Mouse (Mus musculus) mouse trophoblast stem cell (cell line): ENCODE results near the gene Mdfi.

Experiments used
- in situ Hi-C, 2 experiments: fragments of 300-500 bp; cut with MseI, MboI; formaldehyde crosslinking; loops; 2 replicates in 1 of 2; 3 replicates in 1 of 2; pipeline ENCODE4 v1.15.1; 2025

The Mdfi gene

DNA sequence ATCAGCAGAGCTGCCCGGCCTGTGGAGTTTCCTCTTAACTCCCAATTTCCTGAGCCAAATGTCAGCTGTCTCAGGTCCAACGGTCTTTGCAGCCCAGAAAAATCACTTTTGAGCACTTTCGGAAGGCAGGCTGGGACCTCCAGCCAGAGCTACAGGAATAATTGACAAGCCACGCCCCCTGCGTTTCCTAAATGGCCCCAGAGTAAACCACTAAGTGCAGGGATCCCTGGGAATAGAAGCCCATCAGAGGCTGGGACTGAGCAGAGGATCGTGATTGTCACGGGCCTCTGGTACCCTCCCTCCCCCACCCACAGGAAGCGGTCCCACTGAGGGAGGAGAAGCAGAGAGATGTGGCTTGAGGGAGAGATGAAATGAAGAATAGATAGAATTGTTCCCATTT, 31.7 kb downstream of the Mdfi start:
- in situ Hi-C loops: no loop called here

DNA sequence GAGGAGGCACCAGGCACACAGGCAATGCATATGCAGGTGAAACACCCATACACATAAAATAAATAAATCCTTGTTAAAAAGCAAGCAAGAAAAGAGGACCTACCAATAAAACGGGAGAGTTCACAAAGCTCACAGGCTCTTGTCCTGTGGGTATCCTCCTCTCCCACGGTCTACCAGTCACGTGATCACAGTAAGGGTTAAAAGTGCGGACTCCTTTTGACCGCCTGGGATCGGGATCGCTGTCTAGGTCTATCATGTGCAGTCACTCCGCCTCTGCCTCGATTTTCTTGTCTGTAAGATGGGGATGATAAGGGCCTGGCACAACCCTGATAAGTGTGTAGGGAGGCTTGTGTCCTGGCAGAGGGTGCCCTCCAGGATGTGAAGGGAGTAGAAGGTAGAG, 37.1 kb downstream of the Mdfi start:
- in situ Hi-C loops: no loop called here

DNA sequence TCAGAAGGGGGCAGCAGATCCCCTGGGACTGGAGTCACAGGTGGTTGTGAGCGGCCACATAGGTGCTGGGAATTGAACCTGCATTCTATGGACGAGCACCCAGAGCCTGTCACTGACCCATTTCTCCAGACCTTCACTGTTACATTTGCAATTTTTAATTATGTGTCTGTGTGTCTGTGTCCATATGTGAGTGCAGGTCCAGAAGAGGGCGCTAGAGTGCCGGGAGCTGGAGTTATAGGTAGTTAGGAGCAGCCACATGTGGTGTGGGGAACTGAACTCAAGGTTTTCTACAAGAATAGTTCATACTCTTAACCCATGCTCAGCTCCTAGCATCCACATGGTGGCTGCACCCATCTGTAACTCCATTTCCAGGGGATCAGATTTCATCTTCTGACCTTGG, 37.5 kb downstream of the Mdfi start:
- in situ Hi-C loops: no loop called here

DNA sequence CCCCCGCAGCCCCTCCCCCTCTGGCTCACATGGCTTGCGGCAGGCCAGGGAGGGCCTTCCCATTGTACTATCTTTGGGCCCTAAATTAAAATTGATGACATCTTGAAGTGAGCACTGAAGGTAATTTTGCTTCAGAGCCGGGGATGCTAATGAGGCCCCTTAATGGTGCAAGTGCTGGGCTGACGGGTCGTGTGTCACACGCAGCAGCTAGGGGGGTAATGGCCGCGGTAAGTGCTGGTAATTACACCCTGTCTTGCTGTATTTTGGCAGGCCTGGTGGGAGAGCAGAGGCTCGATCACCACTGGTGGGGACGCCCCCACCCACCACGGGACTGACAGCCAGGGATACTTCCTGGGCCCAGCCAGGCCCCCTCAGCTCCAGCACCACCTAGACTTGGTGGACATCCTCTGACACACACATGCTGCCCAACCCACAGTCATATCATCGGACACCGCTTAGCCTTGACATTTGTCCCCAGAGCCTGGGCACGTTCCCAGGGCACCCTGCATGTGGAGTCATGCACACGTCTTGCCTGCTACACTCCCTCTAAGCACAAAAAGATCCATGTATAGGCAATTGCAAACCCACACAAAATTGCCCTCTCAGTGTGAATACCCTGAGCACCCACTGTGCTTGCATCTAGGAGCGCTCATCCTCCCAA, 38.2 kb downstream of the Mdfi start:
- in situ Hi-C loops: no loop called here

DNA sequence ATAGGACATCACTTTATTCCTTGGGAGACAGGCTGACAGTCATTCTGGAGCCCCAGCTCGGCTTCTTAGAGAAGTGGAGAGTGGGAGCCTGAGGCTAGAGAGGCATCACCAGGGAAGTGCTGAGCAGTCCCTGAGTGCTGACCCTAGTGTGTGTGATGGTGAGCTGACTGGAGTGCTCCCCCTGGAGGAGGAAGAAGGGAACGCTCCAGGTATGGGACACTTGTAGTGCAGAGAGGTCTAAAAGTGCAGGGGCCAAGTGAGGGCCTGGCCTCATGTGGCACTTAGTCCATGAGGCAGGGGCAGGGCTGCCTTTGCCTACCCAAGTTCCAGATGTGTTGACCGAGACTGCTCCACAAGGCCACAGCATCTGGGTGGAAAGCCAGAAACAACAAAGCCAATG, 39.0 kb downstream of the Mdfi start:
- in situ Hi-C loops: no loop called here

DNA sequence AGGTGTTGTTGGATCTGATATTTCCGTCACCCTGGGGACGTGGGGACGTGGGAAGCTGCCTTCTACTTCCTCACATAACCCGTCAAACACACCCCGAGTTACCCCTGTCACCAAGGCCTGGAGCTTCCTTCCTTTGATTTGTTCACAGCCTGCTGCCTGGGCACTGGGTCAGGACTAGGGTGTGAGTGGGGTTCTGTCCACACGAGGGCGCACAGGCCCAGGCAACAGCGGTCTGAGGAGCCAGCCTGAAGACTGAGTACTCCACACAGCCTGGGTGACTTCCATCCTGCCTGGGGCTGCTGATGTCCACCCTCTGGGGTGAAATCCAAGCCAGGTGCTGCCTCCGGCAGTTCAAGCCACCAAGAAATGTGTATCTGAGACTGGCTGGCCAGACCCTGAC, 41.1 kb downstream of the Mdfi start:
- in situ Hi-C loops: loop anchor here (5.0 kb wide), 2 partner anchors 51 to 69 kb away; no protein-coding TSS in a partner anchor

DNA sequence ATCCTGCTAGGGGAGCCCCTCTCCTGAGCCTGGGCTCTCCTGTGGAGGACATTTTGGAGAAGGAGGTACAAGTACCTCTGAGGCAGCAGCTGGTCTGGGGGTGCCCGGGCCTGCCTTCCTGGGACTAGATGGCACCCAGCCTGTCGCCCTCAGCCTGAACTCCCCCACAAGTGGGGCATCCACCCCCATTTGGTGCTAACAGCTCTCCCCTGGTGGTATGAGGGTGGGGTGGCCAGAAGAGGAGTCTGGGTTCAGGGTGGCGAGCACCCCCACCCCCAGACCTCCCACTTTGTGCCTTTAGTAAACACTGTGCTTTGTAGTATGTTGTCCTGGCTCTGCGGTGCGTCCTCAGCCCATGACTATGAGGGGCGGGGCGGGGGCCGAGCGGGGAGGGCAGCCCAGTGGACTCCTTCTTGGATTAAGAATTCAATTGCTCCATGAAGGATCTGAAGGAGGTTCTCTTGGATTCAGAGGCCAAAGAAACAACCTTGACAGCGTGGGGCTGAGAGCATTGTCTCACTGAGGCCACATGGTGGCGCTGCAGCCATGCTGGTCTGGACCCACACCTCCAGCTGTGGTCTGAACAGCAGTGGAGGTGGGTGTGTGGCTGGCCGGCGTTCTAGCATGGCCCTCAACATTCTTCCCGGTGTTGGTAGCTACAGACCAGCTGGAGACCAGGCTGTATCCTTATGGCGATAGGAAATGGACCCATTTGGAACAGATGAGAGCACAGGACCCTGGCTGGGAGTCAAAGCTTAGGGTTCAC, 42.2 kb downstream of the Mdfi start:
- in situ Hi-C loops: loop anchor here (5.0 kb wide), 2 partner anchors 50 to 70 kb away; no protein-coding TSS in a partner anchor

DNA sequence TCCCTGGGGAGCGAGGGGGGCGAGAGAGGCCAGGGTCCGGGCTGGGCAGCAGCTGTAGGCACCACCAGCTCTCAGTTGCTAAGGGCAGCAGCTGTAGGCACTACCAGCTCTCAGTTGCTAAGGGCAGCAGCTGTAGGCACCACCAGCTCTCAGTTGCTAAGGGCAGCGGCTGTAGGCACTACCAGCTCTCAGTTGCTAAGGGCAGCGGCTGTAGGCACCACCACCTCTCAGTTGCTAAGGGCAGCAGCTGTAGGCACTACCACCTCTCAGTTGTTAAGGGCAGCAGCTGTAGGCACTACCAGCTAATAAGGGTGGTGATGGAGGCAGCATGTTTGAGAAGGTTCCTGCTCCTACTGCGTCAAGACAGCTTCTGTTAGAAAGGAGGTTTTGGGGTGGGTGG, 45.5 kb downstream of the Mdfi start:
- in situ Hi-C loops: no loop called here

DNA sequence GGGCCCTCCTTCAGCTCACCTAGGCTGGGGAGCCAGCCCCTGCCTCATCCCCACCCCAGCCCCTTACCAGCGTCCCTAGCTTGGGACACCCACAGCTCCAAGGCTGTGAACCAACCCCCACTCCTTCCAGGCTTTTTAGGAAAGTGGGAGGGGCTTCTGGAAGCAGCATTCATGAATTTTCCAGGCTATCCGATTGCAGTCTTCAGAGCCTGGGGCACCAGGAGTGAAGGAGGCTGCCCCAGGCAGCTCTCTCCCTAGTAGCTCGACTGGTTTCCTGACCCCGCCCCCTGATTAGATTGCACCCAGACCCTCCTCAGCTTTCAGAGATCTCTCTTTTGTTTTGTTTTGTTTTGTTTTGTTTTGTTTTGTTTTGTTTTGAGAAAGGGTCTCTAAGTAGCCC, 46.2 kb downstream of the Mdfi start:
- in situ Hi-C loops: no loop called here

DNA sequence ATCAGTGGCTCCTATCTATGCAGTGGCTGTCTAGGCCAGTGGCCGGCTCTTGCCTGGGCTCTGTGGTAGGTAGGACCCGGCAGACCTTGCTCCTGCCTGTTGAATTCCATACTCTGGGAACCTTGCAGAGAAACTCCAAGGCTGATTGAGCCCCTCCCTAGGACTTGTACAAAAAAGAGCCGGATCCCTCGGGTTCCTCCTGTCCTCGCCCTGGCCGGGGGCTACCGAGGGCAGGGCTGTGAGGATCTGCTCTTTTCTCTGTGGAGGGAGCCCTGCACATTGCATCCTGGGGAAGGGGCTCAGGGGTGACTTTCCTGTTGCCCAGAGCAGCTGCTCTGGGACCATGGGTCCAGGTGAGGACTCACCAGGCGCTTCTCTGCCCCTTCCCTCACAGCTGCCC, 46.9 kb downstream of the Mdfi start:
- in situ Hi-C loops: no loop called here

DNA sequence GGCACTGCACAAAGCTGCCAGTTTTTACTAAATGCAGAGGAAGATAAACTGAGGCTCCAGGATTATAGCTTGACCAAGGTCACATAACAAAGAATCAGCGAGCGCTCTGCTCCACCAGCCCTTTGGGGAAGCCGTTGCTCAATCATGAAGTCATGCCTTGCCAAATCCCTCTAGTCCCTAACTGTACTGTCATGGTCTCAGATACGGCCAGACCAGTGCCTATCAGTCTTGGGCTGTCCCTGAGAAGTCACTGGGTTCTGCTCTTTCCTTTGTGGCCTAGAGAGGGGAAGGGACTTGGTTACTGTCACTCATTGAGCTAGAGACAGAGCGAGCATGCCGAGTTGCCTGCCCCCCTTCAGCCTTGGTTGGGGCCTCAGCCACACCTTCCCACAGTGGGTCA, 50.1 kb downstream of the Mdfi start:
- in situ Hi-C loops: no loop called here

DNA sequence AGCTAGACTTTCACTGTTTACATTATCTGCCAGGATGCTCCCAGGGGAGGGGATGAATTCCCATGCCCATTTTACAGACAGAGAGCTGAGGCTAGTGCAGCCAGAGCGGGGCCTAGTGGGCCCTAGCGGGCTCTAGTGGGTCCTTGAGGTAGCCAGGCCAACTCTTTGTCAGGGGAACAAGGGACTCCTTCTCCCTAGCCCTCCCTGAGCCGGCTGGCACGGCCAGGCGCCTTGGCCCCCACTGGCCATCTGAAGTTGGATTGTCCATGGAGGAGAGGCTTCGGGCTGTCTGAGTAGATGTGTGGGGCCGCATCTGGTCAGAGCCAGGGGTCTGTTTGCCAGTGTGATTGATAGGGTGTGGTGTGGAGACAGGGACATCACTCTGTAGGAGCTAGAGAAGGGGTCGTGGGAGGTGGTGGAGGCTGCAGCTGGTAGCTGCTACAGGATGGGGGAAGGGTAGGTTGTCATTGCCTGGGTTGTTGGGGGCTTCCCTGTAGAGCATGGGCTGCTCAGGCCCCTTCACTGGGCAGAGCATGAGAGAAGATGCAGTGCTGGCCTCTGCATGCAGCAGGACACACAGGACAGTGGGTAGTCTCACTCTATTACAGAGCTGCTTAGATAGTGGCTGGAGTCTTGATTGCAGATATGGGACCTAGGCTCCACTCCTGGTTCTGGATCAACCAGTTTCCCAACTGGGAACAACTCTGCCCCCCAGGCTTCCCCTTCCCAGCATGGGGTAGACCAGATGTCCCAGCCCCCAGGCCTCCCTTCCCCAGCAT, 50.9 kb downstream of the Mdfi start:
- in situ Hi-C loops: no loop called here

DNA sequence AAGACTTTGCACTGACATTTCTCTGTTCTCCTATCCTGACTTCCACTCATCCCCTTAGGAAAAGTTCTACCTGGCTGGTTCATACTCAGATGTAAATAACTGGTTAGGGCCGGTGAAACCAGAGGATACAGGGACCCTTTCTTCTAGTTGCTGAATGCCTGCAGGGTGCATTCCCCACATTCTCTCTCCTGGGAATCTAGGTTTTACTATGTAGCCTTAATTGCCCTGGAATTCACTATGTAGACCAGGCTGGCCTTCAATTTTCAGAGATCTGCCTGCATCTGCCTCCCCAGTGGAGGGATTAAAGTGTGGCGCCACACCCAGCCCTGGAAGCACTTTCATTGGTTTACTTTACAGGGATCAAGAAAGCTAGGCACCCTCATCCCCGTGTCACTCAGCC, 52.0 kb downstream of the Mdfi start:
- in situ Hi-C loops: no loop called here

DNA sequence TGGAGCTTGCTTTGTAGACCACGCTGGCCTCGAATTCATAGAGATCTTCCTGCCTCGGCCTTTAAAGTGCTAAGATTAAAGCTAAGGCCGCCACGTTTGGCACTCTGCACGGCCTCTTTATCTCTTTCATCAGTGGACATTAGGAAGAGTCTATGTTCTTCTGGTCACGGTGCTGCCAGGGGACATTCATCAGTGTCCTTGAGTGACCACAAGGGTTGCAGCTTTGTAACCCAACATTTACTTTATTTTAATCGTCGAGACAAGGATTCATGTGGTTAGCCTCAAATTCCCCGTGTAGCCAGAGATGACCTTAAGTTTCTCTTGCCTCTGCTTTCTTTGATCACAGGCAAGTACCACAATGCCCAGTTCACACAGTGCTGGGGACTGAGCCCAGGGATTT, 54.0 kb downstream of the Mdfi start:
- in situ Hi-C loops: no loop called here

DNA sequence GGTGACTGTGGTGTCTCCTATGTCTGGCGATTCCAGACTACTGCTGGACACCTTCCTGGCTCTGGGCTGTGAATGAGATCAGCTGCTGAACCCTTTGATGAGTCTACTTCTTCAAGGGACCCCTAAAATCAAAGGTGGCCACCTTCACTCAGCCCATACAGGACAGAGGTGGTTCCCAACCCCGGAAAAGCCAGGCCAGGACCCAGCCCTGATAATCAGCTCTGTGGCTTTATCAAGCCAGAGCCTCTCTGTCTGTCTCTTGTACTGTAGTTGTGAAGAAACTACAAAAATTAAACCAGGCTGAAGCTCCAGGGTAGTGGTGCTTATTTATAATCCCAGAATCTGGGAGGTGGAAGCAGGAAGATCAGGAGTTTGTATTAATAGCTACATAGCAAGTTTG, 57.4 kb downstream of the Mdfi start:
- in situ Hi-C loops: no loop called here

DNA sequence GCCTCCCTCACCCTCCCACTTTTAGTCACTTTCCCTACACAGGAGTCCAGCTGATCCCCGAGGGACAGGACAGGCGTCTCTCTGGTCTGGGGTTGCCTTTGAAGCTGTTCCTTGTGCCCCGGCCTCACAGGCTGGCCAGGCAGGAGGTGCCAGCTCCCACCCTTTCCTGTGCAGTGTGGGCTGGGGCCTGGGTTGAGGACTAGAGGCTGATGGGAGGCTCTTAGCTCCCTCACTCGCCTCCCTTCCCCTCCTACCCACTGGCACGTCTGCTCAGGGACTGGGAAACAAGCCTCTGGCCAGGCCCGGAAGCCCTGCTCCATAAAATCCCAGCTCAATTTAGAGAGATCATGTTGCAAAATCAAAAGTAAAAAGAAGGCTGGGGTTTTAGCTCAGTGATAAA, 60.9 kb downstream of the Mdfi start:
- in situ Hi-C loops: no loop called here

DNA sequence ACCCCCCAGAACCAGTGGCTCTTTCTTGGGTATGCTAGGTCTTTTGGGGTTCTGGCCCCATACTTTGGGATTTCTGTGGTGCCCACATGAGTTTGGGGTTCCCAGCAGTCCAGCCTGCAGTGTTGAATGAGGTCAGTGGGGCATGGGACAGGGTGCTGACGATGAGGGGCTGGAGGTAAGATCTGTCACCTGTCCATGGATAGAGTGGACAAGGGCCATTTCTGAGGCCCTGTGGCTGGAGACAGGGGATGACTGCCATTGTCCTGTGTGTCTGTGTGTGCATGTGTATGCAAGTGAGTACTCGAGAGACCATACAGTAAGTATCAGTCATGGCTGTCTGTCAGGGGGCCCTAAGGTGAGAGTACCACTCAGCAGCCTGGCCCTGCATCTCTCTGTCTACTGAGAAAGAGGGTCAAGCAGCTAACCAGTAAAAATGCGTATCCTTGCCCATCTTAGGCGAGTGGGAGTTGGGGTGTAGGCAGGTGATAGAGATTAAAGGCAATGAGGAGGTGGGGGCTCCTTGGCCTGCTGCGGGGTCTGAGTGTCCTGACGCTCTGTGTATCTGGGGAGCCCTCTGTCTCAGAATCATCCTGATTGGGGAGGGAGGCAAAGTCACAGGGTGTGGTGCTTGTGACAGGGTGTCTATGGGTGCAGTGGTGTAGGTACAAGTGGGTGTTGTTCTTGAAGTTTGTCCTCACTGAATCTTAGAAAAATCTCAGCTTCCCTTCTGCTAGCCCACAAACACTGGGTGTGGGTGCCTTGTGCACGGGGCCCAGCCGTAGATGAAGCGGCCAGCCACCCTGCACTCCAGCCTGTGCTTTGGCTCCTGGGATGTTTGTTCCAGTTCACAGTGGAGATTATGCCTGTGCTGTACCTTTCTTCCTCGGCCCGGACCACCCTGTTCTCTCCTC, 64.8 kb downstream of the Mdfi start:
- in situ Hi-C loops: no loop called here

DNA sequence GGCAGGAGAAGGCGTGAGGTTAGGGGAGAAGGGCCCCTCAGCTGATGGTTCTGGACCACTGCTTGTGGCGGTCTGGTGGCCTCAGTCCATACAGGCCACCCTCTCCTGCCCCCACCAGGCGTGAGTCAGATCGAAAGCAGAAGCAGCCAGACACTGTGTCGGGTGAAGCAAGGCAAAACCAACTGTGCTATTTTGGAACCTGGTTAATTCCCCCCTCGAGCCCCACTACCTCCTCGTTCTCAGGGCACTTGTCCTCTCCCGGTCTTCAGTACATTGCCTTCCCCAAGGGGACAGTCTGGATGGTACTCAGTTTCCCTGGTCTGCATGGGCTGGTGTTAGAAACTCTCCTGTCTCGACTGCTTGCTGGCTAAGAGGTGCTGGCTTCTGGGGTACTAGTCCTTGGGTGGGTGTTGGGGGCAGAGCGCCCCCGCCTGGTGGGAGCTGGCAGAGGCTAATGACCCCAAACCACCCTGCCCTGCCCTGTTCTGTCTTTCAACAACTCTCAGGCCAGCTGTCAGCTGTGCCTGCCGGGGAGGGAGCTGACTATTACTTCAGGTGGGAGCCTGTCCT, 65.7 kb downstream of the Mdfi start:
- in situ Hi-C loops: no loop called here

DNA sequence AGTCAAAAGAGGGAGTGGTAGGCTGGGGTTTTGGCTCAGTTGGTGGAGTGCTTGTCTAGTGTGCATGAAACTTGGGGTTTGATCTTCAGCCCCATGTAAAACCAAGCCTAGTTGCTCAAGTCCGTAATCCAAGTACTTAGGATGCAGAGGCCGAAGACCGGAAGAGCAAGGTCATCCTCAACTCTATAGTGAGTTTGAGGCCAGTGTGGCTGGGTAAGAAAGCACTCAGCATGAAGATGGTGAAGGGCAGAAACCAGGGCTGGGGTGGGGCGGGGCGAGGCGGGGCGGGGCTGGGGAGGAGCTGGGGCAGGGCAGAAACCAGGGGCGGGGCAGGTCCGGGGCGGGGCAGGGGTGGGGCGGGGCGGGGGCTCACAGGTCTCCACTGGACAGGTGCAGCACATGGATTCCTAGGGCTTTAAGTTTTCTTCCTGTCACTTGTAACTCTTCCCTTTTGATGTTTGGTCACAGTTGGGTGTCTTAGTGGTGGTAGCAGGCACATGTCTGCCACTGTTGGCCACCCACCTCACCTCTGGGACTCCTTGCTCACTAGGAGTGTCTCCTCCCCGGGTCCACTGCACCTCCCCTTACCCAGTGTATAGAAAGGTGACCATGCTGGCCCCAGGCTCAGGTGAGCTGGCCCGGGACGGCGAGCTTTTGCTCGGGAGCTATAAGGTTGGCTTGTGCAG, 66.9 kb downstream of the Mdfi start:
- in situ Hi-C loops: no loop called here

DNA sequence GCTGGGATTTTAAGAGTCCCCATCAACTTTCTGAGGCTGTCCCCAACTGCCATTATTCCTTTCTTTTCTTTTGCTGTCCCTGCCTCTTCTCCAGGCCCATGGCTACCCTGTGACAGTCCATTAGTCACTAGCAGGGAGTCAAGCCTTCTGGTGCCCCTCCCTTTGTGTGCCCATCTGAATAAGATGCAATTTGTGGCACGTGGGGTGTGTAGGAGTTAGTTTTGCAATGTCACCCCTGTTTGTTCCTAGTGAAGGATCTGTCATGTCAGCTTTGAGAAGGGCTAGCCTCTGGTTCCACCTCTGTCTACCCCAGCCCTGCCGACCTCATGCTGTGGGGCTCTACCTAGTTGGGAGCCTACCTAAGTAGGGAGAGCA, 67.4 kb downstream of the Mdfi start:
- in situ Hi-C loops: no loop called here
